Mouse (Mus musculus) gastrocnemius, postnatal 14 days (tissue): ENCODE results near the gene Zdhhc3. TPM values are rescaled to one million over a fixed set of nuclear protein-coding genes. Genes with fewer than 3 reads are reported as not detected.

Experiments used
- DNase-seq: peaks from one replicate; pipeline ENCODE4 v3.0.0; 2021; ENCODE audit warnings: mixed read lengths
- intact Hi-C: fragments of 180-260 bp; cut with DNase I; formaldehyde crosslinking; loops from one replicate; pipeline ENCODE4 v1.15.1; 2025; ENCODE audit warnings: low total_unique reads
- total RNA-seq, 2 experiments: library from RNA; stranded (reverse); gene quantifications; 2 replicates each; pipeline ENCODE4 v1.2.3; 2021

Gene Zdhhc3
- total RNA-seq, 2 experiments from 2014 or later: 37.1 to 43.0 TPM

DNA sequence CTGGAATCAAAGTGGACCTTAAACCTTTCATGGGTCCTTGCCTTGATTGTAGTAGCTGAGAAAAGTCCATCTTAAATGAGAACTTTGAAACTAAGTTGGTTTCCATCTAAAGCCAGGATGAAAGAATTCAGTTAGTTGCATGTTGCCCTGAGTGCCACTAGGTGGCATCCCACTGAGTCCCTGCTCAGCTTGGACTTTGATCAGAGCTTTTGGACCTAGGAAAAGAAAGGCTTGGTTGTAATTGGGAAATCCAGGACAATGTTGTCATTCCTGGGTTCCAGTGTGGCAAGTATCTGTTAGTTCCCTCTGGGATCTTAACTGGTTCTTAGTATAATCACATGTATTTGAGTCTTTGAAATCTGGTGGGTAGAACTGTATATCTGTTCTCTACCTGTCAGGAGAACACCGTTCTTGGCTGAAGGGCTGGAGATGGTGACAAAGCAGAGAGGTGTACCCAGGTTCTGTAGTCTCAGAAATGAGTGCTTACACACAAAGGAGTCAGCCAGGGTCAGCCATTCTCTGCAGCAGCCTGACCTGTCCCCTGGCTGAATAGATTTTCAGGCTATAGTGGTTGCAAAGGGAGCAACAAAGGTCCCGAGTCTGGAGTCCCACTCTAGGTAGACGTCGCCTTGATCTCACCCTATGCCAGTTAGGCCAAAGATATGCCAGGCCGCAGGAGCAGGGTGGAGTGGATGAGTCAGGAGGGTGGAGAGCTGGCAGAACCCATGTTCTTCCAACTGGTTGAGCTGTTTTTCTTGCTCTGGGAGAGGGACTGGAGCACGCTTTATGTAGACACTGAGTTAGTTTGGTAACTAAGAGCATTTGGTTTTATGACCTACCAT lies 10.8 kb upstream of the Zdhhc3 start:
- DNase-seq: no peak
- intact Hi-C loops: no loop called here

DNA sequence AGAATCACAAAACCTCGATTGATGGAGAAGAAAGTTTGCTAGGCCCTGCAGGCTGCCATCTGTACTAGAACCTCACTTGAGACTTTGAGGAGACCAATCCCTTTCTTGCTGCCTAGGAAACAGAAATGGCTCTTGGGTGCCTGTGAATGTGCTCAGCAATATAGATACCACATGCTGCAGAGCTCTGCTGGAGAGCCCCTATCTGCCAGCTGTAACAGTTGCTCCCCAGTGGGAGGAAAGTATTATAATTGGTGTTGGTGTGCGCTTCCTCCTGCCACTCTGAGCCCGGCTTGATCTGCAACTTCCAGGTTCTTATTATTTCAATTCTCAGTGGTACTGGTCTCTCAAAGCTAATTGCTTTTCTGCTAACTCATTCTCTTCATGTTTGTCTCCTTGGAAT lies 10.0 kb upstream of the Zdhhc3 start:
- intact Hi-C loops: no loop called here
- DNase-seq: no peak

GRCm38 (mm10) chr9:123115566-123115965 lies 2.6 kb upstream of the Zdhhc3 start:
- DNase-seq: no peak
- intact Hi-C loops: no loop called here

DNA sequence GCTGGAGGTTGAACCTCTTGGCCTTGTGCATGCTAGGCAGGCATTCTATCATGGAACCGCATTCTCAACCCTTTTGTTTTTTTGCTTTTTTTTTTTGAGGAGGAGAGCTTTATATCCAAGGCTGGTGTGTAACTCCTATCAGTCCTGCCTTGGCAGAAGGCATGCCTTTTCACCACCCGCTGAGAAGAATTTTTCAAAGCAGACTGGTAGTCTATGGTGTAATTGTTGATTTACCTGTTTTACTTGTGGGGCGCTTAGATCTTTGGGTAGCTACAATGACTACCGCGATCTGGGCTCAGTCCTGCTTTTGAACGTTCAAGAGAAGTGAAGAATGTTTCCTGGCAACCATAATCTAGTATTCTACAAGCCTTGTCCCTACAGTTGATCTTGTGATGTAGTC lies 926 bp upstream of the Zdhhc3 start:
- intact Hi-C loops: no loop called here
- DNase-seq: no peak

DNA sequence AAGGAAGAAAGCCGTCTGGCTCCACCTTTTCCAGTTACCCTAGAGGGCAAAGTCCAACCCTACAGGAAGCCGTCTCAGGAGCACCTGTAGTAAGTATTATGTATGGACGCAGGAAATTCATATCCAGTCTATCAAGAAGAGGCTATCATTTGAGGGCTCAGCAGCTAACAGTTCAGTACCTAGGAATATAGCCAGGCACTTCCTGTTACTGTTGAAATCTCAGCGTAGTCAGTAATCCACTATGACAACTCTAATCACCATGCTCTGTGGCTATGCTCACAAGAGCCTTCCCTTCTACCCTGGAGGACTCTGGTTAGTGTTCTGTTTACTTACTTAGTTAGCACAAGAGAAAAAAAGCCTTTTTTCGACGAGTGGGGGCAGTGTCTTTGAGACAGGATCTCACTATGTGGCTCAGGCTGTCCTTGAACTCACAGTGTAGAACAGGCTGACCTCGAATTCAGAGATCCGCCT lies 1.2 kb downstream of the Zdhhc3 start:
- no peak for DNase-seq
- intact Hi-C loops: no loop called here

- intact Hi-C loops: no loop called here
- DNase-seq: no peak
Measured at GRCm38 (mm10) chr9:123109188-123109587, 3.8 kb downstream of the Zdhhc3 start.

DNA sequence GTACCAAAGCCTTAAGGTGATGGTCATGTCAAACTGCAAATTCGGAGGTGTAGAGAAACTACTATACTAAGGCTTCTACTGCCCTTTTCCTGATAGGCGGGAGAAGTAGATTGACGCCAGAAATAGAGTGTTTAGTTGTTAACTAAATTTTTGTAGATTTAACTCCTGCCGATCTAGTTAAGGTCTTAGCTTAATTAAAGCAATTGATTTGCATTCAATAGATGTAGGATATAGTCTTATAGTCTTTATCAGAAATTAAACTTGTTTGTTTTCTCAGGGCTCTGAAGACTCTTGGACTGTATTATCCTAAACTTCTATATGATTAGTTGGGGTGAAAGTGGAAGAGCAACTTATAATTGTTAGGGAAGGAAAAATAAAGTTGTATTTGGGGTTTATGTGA lies 5.8 kb downstream of the Zdhhc3 start:
- DNase-seq: no peak
- intact Hi-C loops: no loop called here

- intact Hi-C loops: no loop called here
- no peak for DNase-seq
Measured at GRCm38 (mm10) chr9:123104362-123104761, 8.6 kb downstream of the Zdhhc3 start.

- no peak for DNase-seq
- intact Hi-C loops: no loop called here
Measured at GRCm38 (mm10) chr9:123103425-123103824, 9.6 kb downstream of the Zdhhc3 start.

GRCm38 (mm10) chr9:123099631-123100455 lies 13.2 kb downstream of the Zdhhc3 start:
- DNase-seq: no peak
- intact Hi-C loops: no loop called here

- intact Hi-C loops: no loop called here
- DNase-seq: no peak
Measured at GRCm38 (mm10) chr9:123090844-123091243, 22.2 kb downstream of the Zdhhc3 start.

- DNase-seq: no peak
- intact Hi-C loops: no loop called here
Measured at GRCm38 (mm10) chr9:123087558-123087957, 25.4 kb downstream of the Zdhhc3 start.

- intact Hi-C loops: no loop called here
- no peak for DNase-seq
Measured at GRCm38 (mm10) chr9:123085373-123085772, 27.6 kb downstream of the Zdhhc3 start.

DNA sequence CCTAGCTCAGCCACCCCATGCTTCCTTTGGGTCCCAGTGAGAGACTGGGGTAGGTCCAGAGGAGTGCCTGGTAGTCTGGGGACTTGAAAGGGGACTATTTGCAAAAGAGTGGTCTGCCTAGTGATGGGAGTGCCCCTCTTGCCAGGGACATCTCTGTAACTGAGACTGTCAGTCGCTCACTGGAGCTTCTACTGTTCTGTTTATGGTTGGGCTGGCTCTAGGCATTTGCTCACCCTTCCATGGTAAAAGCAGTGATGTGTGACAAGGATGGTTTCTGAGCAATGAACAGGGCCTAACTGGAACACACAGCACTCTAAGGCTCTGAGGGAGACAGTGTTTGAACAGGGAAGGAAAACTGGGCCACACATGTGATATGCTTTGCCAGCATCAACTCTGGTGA lies 32.2 kb downstream of the Zdhhc3 start:
- no peak for DNase-seq
- intact Hi-C loops: no loop called here

GRCm38 (mm10) chr9:123080355-123080754 lies 32.6 kb downstream of the Zdhhc3 start:
- intact Hi-C loops: no loop called here
- DNase-seq: no peak

DNA sequence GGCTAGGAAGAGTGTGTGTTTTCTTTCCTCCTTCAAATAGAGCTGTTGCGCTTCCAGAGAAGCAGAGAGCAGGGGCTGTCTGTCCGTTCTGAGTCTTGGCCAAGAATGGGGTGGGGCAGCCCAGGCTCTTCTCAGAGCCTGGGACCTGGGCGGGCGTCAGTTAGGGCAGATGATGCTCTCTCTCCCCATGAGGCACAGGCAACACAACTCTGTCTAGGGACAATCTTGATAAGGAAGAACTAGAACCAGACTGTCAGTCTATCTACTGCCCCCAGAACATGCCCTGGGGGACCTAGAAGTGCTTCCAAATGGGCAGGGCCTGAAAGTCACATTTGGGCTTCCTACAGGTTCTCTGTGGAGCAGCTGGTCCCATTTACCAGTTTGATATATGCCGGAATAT lies 33.9 kb downstream of the Zdhhc3 start:
- intact Hi-C loops: no loop called here
- DNase-seq: no peak

GRCm38 (mm10) chr9:123060172-123060571 lies 52.8 kb downstream of the Zdhhc3 start:
- no peak for DNase-seq
- intact Hi-C loops: no loop called here

DNA sequence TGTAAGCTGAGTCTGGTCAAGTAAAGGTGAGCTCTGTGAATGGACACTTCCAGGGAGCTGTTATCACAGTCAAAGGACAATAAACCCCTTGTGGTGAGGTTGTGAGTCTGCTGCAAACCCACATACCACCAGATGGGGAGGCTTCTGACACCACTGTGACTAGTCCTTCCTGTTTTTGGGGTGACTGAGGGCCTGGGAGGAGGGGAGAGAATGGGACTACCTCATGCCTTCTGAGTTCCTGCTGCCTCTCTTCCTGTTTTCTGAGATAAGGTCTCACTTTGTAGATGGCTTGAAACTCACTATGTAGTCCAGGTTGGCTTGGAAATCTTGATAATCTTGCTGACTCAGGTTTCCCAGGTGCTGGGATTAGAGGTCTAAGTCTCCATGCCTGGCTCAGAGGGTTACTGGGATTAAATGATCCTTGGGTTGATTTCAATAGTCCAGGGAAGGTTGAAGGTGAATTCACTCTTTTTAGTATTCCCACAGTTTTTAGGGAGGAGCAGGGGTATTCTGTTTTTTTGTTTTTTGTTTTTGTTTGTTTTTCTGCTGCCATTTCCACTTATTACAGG lies 54.2 kb downstream of the Zdhhc3 start:
- intact Hi-C loops: no loop called here
- DNase-seq: no peak

DNA sequence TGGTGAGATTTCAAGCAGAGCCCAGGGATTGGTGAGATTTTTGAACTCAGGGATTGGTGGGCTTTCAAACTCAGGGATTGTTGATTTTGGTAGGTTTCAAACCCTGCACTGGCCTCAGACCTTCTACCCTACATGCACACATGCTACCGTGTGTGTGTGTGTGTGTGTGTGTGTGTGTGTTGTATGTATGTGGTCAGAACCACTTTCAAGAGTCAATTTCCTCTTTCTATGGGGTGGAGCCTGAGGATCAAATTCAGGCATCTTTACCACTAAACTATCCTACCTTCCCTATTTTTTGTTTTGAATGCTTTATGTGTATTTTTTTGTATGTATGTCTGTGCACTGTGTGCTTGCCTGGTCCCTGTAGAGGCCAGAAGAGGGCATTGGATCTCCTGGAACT lies 65.3 kb downstream of the Zdhhc3 start:
- intact Hi-C loops: no loop called here
- DNase-seq: no peak

- intact Hi-C loops: no loop called here
- no peak for DNase-seq
Measured at GRCm38 (mm10) chr9:123034426-123034825, 78.6 kb downstream of the Zdhhc3 start, which contains the start of gene Tgm4. Gene Tgm4 (plus strand): TSS chr9:123034726.
